Mouse (Mus musculus): Measurements from ENCODE around the gene Mocs1.
"Not testable (repeated sequence)": the region's sequence is repeated elsewhere in the genome, so short reads cannot be mapped to it uniquely, and the experiment has no call there.

Mocs1 gene

DNA sequence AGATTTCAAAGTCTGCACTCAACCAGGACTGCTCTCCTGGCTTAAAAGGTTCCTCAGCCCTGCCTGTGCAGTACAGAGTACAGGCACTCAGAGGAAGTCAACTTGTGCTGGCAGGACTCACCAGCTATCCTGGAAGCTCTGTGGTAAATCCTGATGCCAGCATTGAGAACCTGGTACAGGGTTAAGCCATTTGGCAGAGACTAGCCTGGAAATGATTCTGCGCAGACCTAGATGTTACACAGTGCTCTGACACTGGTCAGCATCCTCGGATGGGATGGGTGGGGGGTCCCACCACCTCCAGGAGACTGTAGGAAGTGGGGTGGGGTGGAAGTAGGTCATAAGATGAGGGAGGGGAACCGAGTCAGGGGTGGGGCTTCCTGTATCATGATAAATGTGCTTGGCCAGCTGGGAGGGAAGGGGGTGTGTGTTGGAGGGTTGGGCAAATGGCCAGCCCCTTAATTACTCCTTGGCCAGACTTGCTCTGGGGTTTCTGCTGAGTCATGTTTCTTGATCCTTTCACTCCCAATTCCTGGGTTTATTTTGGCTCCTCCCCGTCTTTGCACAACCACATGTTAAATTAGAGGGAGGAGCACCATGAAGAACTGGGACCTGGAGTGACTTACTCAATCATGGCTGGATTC, 4.0 kb downstream of the Mocs1 start:
- peak; percentile 98 for DNase-seq (ENCODE audit: low read depth)

GRCm38 (mm10) chr17:49433071-49433470, 4.9 kb downstream of the Mocs1 start:
- DNase-seq (ENCODE audit: low read depth) = no peak

DNA sequence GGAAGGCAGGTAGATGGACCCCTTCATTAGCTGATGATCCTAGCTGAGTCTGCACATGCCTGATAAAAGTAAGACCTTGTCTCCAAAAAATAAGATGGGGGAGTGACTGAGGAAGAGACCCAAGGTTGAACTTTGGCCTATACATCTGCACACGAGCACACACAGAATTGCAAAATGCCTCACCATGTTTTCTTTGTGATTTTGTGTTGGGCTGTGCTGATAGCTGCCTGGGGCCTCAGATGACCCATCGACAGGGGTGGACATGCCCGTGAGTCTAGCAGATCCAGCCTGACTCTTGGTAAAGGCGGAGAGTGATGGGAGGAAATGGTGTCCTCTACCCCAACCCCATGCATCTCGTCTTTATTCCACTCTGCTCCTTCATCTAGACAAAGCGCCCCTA, 6.1 kb downstream of the Mocs1 start:
- no peak for DNase-seq (ENCODE audit: low read depth)

- no peak for DNase-seq (ENCODE audit: low read depth)
Measured at GRCm38 (mm10) chr17:49435081-49435480, 6.9 kb downstream of the Mocs1 start.

DNA sequence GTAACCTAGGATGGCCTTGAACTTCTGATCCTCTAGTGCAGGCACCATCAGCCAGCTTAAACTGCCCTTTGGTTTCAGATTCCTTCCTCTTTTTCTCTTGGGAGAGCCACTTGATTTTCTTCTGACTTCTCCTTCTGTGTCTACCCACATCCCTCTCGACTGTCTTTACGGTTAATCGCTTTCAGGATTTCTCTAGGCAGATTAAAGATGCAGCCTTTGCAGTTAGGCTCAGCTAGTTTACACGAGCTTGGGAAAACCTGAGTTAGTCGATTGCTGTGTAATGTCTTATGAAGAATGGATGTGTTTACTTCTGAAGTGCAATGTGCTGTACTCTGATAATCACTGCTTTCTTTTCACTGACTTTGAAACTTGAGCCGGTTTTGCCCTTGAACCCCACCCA, 8.5 kb downstream of the Mocs1 start:
- no peak for DNase-seq (ENCODE audit: low read depth)

GRCm38 (mm10) chr17:49437306-49437705, 9.1 kb downstream of the Mocs1 start:
- not testable (repeated sequence) for DNase-seq (ENCODE audit: low read depth)

DNA sequence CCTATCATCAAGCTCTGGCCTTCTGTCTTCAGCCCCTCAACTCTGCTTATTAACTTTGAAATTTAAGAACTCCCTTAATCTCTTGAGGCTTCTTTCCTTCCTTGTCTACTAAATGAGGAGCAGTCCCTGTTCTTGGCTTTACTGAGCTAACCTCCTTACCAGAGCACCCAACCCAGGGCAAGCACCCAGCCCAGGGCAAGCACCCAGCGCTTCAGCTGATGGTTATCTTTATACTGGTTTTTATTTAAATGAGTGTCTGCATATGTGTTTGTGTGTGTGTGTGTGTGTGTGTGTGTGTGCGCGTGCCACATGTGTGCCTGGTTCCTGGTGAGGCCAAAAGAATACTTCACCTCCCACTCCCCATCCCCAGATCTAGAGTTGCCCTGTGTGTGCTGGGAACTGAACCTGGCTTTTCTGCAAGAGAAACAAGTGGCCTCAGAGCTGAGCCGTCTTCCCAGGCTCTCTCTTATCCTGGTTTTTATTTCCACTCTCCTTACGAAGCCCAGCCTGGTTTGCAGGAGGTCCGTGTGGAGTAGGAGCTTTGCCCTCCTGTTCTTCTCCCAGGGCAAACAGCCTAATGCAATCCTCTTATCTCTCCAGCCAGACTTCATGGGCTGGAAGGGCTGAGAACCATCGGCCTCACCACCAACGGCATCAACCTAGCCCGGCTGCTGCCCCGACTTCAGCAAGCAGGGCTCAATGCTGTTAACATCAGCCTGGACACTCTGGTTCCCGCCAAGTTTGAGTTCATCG, 10.8 kb downstream of the Mocs1 start:
- no peak for DNase-seq (ENCODE audit: low read depth)

- no peak for DNase-seq (ENCODE audit: low read depth)
Measured at GRCm38 (mm10) chr17:49439706-49440105, 11.5 kb downstream of the Mocs1 start.

DNA sequence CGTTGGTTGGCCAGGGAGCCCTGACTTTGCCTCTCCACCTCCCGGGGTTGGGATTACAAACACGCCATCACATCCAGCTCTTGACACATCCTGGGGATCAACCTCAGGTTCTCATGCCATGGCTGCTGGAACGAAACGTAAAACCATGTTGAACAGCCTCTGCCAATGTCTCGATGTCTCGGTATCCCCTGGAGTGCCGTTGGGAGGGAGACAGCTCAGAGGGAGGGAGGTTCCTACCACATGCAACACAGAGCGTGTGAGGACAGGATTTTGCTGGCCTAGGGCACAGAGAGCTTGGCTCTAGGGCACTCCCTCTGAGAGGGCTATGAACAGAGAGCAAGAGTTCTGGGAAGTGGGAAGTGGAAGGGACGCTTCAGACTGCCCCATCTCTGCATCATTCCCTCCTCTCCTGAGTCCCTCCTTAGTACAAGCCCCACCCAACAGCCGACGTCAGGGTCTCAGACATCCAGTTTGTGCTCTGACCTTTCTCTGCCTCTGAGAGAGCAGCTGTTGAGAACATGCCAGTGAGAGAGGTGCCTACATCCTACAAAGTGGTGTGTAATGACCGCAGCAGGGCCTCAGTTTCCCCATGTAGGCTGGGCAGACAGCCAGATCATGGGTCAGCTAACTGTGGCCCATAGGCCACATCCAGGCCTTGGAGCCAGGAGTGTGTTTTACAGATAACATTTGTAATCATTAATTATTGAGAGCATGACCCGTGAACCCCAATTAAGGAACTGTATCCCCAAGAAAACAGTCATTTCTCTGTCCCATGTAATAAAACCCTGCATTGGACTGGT, 12.4 kb downstream of the Mocs1 start:
- no peak for DNase-seq (ENCODE audit: low read depth)

DNA sequence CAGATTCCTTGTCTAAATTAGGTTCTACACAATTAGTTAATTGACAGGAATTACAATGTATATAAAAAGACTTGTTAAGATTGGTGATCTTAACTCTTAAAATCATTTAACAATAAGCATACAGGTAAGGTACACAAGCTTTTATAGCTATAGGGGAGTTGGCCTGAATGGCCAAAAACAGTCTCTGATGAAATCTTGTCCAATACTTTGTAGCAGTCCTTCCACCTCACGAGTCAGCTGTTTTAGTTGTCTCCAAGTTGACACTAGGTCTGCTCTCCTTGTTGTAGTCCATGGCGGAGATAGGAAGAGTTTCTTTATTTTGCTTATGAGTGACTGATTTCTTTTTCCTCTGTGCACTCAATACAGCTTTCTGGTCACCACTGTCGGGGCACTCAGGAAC, 14.7 kb downstream of the Mocs1 start:
- DNase-seq (ENCODE audit: low read depth) = not testable (repeated sequence)

DNA sequence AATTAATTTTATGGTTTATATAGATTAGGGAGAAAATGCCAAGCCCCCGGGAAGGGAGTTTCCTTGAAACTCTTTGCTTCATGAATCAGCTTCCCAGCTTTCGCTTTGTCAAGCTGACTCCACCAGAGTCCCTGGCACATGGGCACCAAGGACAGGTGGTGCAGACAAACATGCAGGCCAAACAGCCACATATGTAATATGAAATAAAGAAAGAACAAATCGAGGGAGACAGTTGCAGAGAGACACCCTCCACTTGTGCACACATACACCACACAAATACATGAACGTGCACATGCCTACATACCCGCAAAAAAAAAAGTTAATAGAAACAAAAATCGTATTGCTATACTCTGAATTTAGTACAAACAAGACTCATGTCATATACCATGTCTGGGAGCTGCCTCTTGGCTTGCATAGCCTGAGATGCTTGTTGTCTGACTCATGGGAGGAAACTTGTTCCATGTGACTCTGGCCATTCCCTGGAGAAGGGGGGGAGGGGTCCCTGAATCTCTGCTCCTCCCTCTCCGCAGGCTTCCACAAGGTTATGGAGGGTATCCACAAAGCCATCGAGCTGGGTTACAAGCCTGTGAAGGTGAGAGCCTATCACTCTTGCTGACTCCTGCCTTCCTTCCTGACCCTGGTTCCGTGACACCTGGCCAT, 20.5 kb downstream of the Mocs1 start:
- DNase-seq (ENCODE audit: low read depth) = peak; percentile 76

- no peak for DNase-seq (ENCODE audit: low read depth)
Measured at GRCm38 (mm10) chr17:49449230-49449608, 21.1 kb downstream of the Mocs1 start.

GRCm38 (mm10) chr17:49450922-49451321, 22.8 kb downstream of the Mocs1 start:
- no peak for DNase-seq (ENCODE audit: low read depth)

GRCm38 (mm10) chr17:49456334-49456733, 28.2 kb downstream of the Mocs1 start:
- DNase-seq (ENCODE audit: low read depth) = peak; percentile 79

DNA sequence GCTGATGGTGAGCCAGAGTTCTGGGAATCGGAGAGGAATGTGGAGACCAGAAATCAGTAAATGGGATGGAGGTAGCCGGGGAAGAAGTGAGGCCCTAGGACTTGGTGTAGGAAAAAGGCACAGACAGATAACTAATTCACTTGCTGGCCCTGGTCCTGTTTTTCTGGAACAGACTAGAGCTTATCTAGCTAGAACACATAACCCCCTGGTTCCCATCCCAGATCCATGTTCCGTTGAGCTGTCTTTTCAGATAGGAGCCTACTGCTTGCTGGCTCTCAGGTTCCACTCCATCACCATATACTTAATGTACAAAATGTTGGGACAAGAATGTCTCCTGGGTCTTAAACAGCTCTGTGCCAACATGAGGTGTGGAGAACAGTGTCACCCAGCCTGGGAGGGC, 29.7 kb downstream of the Mocs1 start:
- no peak for DNase-seq (ENCODE audit: low read depth)

GRCm38 (mm10) chr17:49458386-49458785, 30.2 kb downstream of the Mocs1 start:
- no peak for DNase-seq (ENCODE audit: low read depth)

GRCm38 (mm10) chr17:49464884-49465283, 36.7 kb downstream of the Mocs1 start:
- DNase-seq (ENCODE audit: low read depth) = no peak

DNA sequence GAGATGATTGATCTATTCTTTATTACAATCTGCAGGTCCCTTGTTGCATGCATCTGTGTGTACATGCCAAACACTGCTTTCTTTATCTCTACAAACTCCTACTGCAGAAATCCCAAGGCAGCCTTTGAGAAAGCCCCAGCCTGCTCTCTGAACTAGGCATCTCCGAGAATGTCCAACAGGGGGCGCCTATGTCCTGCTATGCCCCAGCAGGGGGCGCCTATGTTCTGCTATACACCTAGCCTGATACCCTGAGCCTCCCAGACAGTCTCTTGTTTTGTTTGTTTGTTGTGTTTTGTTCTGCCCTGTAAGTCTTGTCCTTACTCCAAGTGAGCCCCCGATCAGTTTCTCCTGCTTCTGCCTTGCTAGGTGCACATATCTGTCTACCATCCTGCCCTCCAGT, 40.1 kb downstream of the Mocs1 start:
- peak; percentile 86 for DNase-seq (ENCODE audit: low read depth)

DNA sequence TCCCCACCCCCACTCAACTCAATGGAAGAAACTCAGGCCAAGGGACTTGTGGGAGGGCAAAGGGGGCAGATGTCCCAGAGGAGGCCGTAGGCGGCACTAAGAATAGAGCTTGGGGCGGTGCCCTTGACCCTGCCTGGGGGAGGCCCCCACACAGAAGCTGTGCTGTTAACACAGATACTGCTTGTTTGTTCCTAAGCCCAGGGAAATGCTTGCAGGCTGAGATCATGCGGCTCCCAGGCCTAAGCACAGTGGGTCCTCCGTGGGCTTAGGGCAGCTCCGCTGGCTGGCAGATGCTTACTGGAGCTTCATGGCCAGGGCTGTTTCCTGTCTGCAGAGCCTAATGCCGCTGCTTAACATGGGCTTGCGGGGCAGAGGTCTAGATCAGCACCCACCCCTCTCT, 44.5 kb downstream of the Mocs1 start:
- peak; percentile 69 for DNase-seq (ENCODE audit: low read depth)

DNA sequence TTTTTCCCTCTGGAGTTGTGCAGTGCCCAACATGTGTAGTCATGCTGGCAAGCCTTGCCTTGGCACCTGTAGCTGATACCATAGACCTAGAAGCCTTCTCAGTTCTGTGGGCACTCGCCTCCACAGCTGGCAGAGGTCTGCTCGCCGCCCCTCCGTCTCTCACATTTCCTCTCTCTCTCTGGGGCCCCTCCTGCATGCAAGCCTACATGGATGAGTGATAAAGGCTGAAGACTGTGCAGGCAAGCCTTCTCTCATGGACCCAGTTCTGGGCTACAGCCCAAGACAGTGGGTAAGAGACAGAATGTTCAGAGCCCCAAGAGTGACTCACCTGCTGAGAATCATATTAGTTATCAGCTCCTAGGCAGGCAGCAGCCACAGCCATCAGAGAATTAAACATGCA, 45.9 kb downstream of the Mocs1 start:
- peak; percentile 85 for DNase-seq (ENCODE audit: low read depth)

DNA sequence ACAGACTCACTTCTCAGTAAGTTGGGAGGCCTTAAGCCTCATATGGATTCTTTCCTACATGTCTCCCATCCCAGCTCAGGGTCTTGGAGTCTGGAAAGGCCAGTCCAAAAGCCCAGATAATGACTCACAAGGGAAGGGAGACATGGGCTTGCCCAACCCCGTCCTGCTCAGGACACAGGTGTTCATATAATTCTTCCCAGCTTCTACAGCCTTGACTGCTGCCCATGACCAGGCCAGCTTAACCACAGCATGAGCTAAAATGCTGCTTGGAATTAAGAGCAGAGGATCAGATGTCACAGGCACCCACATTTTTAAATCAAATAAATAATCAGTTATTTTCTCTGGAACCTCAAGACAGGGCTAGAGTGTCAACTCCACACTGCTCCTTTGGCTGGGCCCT, 47.0 kb downstream of the Mocs1 start:
- peak; percentile 55 for DNase-seq (ENCODE audit: low read depth)

DNA sequence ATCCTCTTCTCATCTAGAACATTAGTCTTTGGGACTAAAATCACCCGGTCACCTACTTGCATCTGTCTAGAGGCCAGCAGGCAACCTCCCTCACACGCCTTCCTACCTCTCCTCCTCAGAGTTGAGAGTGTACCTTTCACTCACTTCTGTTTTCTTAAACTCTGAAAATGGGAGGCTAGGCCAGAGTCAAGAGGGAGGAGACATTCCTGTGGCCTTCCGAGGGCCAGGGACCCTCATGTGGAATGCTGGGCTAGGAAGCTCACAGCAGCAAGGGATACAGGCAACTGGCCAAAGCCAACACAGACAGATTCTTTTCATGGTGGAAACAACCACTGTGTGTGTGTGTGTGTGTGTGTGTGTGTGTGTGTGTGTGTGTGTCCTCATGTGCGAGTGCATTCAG, 49.2 kb downstream of the Mocs1 start:
- peak; percentile 91 for DNase-seq (ENCODE audit: low read depth)
